Mouse (Mus musculus) embryonic facial prominence, embryonic 14.5 days (tissue): ENCODE measurements around the gene Dnaic1. TPM values are rescaled to one million over a fixed set of nuclear protein-coding genes. Genes with fewer than 3 reads are reported as not detected.
A peak's percentile ranks its signal among the peaks of the same experiment; 100 is the strongest.

Source experiments
- ATAC-seq: fragments of 200-750 bp; cut with Nextera tagmentation; 2 replicates; pipeline ENCODE4 v1.8.0; 2017; ENCODE audit warnings: low read depth, moderate number of reproducible peaks, moderate TSS enrichment
- DNase-seq: peaks from one replicate; pipeline ENCODE4 v3.0.0-alpha.2; 2015; ENCODE audit warnings: low spot score
- H3K27ac ChIP-seq: fragments of 300-500 bp; sonication (generic); replicated peaks from 2 replicates; pipeline ENCODE4 v1.5.1; 2014; ENCODE audit warnings: low read depth, mild to moderate bottlenecking, low read length, moderate library complexity
- H3K27me3 ChIP-seq: fragments of 300-500 bp; sonication (generic); replicated peaks from 2 replicates; pipeline ENCODE4 v1.6.1; 2014; ENCODE audit warnings: low read length; ENCODE audit not compliant: control insufficient read depth, insufficient read depth
- H3K36me3 ChIP-seq: fragments of 300-500 bp; sonication (generic); 2 replicates; pipeline ENCODE4 v1.6.1; 2014; ENCODE audit warnings: low read length, mixed read lengths; ENCODE audit not compliant: control insufficient read depth, insufficient read depth
- H3K4me1 ChIP-seq: fragments of 300-500 bp; sonication (generic); 2 replicates; pipeline ENCODE4 v1.6.1; 2014; ENCODE audit warnings: antibody characterized with exemption, low read length; ENCODE audit not compliant: control insufficient read depth, insufficient read depth
- H3K4me2 ChIP-seq: fragments of 300-500 bp; sonication (generic); 2 replicates; pipeline ENCODE4 v1.6.1; 2014; ENCODE audit warnings: low read depth, mild to moderate bottlenecking, low read length, moderate library complexity, mixed read lengths
- H3K4me3 ChIP-seq: fragments of 300-500 bp; sonication (generic); 2 replicates; pipeline ENCODE4 v1.5.1; 2014; ENCODE audit warnings: low read depth, mild to moderate bottlenecking, low read length
- H3K9ac ChIP-seq: fragments of 300-500 bp; sonication (generic); 2 replicates; pipeline ENCODE4 v1.6.1; 2014; ENCODE audit warnings: low read depth, mild to moderate bottlenecking, low read length, moderate library complexity, mixed read lengths
- H3K9me3 ChIP-seq: fragments of 300-500 bp; sonication (generic); 2 replicates; pipeline ENCODE4 v1.6.1; 2016; ENCODE audit warnings: low read length; ENCODE audit not compliant: control insufficient read depth
- WGBS: fragments of 180-500 bp; shearing (Covaris S2); extraction: QIAGEN DNeasy Blood & Tissue Kit; methylation state at CpG from one replicate; pipeline ENCODE4 v1.1.7; 2014; 5-methylcytosine and 5-hydroxymethylcytosine counted together
- polyA plus RNA-seq: library from polyadenylated mRNA; unstranded; fragments of >200 nt; fragmentation: Nextera tagmentation; extraction: Ambion mirVana; gene quantifications from 2 replicates; pipeline ENCODE4 v1.2.1, GENCODE M21; 2014

The Dnaic1 gene
- polyA plus RNA-seq = 1.6 and 3.7 TPM in 2 replicates

- Histone ChIP-seq H3K9ac (peak within 1 kb of the TSS; percentile 72), H3K4me3 (peak within 1 kb of the TSS; percentile 77), H3K4me1 (peaks cover 9% of the 10 kb centered on the region), H3K4me2 (peak within 1 kb of the TSS; percentile 88), H3K9me3 (no peaks in the 10 kb centered on the region), H3K27me3 (peaks cover 15% of the 10 kb centered on the region; the same call in 1 of the 2 replicates), H3K27ac (peak within 1 kb of the TSS; percentile 67; the same call in 1 of the 2 replicates), H3K36me3 (no peaks in the 10 kb centered on the region)
- WGBS = under 1% methylated on average over 28 of the region's 41 CpGs
- ATAC-seq (peak; percentile 98), DNase-seq (peak; percentile 99)
These were observed at the start of gene Dnaic1, which contains the start of gene Fam219a for GRCm38 (mm10) chr4:41569411-41569885. Gene Dnaic1 (plus strand): TSS chr4:41569775. Gene Fam219a (minus strand): TSS chr4:41569538.

GRCm38 (mm10) chr4:41520641-41521040, 48.9 kb upstream of the Dnaic1 start:
- Histone ChIP-seq H3K9me3 (no peaks in the 10 kb centered on the region), H3K4me1 (no peaks in the 10 kb centered on the region), H3K27ac (no peak overlapping the region), H3K27me3 (peaks cover 8% of the 10 kb centered on the region; the same call in 1 of the 2 replicates), H3K4me3 (no peak overlapping the region), H3K9ac (no peak overlapping the region), H3K36me3 (no peaks in the 10 kb centered on the region), H3K4me2 (no peak overlapping the region)
- ATAC-seq (no peak), DNase-seq (no peak)
- 36% methylated on average over 14 of the region's 14 CpGs for WGBS

- Histone ChIP-seq H3K27ac (no peak overlapping the region), H3K9me3 (no peaks in the 10 kb centered on the region), H3K4me3 (no peak overlapping the region), H3K27me3 (peaks cover 8% of the 10 kb centered on the region; the same call in 1 of the 2 replicates), H3K9ac (no peak overlapping the region), H3K4me2 (no peak overlapping the region), H3K4me1 (no peaks in the 10 kb centered on the region), H3K36me3 (no peaks in the 10 kb centered on the region)
- WGBS = 90% methylated on average over 6 of the region's 6 CpGs
- DNase-seq (no peak), ATAC-seq (no peak)
These were observed 47.4 kb upstream of the Dnaic1 start for GRCm38 (mm10) chr4:41522136-41522535.

- peaks cover 8% of the 10 kb centered on the region; the same call in 1 of the 2 replicates for H3K27me3 ChIP-seq
- no peak overlapping the region for H3K4me3 ChIP-seq
- no peaks in the 10 kb centered on the region for H3K36me3 ChIP-seq
- ATAC-seq (no peak), DNase-seq (no peak)
- H3K9me3 ChIP-seq = no peaks in the 10 kb centered on the region
- H3K4me1 ChIP-seq = no peaks in the 10 kb centered on the region
- no peak overlapping the region for H3K4me2 ChIP-seq
- 41% methylated on average over 5 of the region's 5 CpGs for WGBS
- no peak overlapping the region for H3K9ac ChIP-seq
- no peak overlapping the region for H3K27ac ChIP-seq
These were observed 46.8 kb upstream of the Dnaic1 start for GRCm38 (mm10) chr4:41522788-41523187.

GRCm38 (mm10) chr4:41523839-41524238, 45.7 kb upstream of the Dnaic1 start:
- Histone ChIP-seq H3K36me3 (no peaks in the 10 kb centered on the region), H3K9me3 (no peaks in the 10 kb centered on the region), H3K4me3 (no peak overlapping the region), H3K27me3 (peaks cover 8% of the 10 kb centered on the region; the same call in 1 of the 2 replicates), H3K27ac (no peak overlapping the region), H3K4me1 (no peaks in the 10 kb centered on the region), H3K4me2 (no peak overlapping the region), H3K9ac (no peak overlapping the region)
- DNase-seq = no peak
- whole genome bisulfite sequencing = 65% methylated on average over 7 of the region's 7 CpGs
- no peak for ATAC-seq

GRCm38 (mm10) chr4:41524829-41525228, 44.7 kb upstream of the Dnaic1 start:
- no peaks in the 10 kb centered on the region for H3K4me1 ChIP-seq
- H3K36me3 ChIP-seq = no peaks in the 10 kb centered on the region
- no peak overlapping the region for H3K27ac ChIP-seq
- no peak overlapping the region for H3K4me2 ChIP-seq
- H3K4me3 ChIP-seq = no peak overlapping the region
- no peak overlapping the region for H3K9ac ChIP-seq
- ATAC-seq = no peak
- no peaks in the 10 kb centered on the region for H3K9me3 ChIP-seq
- 73% methylated on average over 9 of the region's 9 CpGs for WGBS
- peaks cover 6% of the 10 kb centered on the region; the same call in 1 of the 2 replicates for H3K27me3 ChIP-seq
- no peak for DNase-seq

- H3K36me3 ChIP-seq = no peaks in the 10 kb centered on the region
- ATAC-seq (no peak), DNase-seq (no peak)
- H3K9me3 ChIP-seq = no peaks in the 10 kb centered on the region
- H3K27ac ChIP-seq = no peak overlapping the region
- no peak overlapping the region for H3K9ac ChIP-seq
- H3K4me1 ChIP-seq = no peaks in the 10 kb centered on the region
- no peak overlapping the region for H3K4me2 ChIP-seq
- H3K4me3 ChIP-seq = no peak overlapping the region
- WGBS = 66% methylated on average over 7 of the region's 7 CpGs
- 0 out of 2 replicates have a peak, but pooled peaks cover 3% of the 10 kb centered on the region for H3K27me3 ChIP-seq
These were observed 43.0 kb upstream of the Dnaic1 start for GRCm38 (mm10) chr4:41526553-41526952.

- H3K9ac ChIP-seq = no peak overlapping the region
- WGBS = 42% methylated on average over 13 of the region's 13 CpGs
- H3K9me3 ChIP-seq = no peaks in the 10 kb centered on the region
- no peak overlapping the region for H3K4me3 ChIP-seq
- H3K27ac ChIP-seq = no peak overlapping the region
- 0 out of 2 replicates have a peak, but pooled peaks cover 3% of the 10 kb centered on the region for H3K27me3 ChIP-seq
- ATAC-seq (no peak), DNase-seq (no peak)
- H3K4me2 ChIP-seq = no peak overlapping the region
- H3K36me3 ChIP-seq = no peaks in the 10 kb centered on the region
- no peaks in the 10 kb centered on the region for H3K4me1 ChIP-seq
These were observed 42.5 kb upstream of the Dnaic1 start for GRCm38 (mm10) chr4:41527076-41527475.

GRCm38 (mm10) chr4:41527996-41528395, 41.6 kb upstream of the Dnaic1 start:
- H3K27ac ChIP-seq = no peak overlapping the region
- H3K4me3 ChIP-seq = no peak overlapping the region
- no peak overlapping the region for H3K4me2 ChIP-seq
- no peaks in the 10 kb centered on the region for H3K9me3 ChIP-seq
- H3K27me3 ChIP-seq = 0 out of 2 replicates have a peak, but pooled peaks cover 3% of the 10 kb centered on the region
- DNase-seq (peak; percentile 38), ATAC-seq (0 out of 2 replicates have a peak, but pooled peaks have one; percentile 37)
- no peaks in the 10 kb centered on the region for H3K4me1 ChIP-seq
- no peak overlapping the region for H3K9ac ChIP-seq
- no peaks in the 10 kb centered on the region for H3K36me3 ChIP-seq
- WGBS = 51% methylated on average over 8 of the region's 8 CpGs
